Mouse (Mus musculus) midbrain, embryonic 11.5 days (tissue): ENCODE measurements around the gene Obp1b. TPM values are rescaled to one million over a fixed set of nuclear protein-coding genes. Genes with fewer than 3 reads are reported as not detected.
"Not testable (repeated sequence)": the region's sequence is repeated elsewhere in the genome, so short reads cannot be mapped to it uniquely, and the experiment has no call there.

Source experiments
- ATAC-seq: fragments of 200-750 bp; cut with Nextera tagmentation; 2 replicates; pipeline ENCODE4 v1.8.0; 2017; ENCODE audit warnings: moderate TSS enrichment, moderate library complexity; ENCODE audit not compliant: low FRiP score
- DNase-seq: peaks from one replicate; pipeline ENCODE4 v3.0.0; 2015; ENCODE audit warnings: low spot score; ENCODE audit errors: missing footprints
- H3K27ac ChIP-seq: fragments of 300-500 bp; sonication (generic); 2 replicates; pipeline ENCODE4 v1.5.1; 2014; ENCODE audit warnings: low read depth, low read length
- H3K27me3 ChIP-seq: fragments of 300-500 bp; sonication (generic); 2 replicates; pipeline ENCODE4 v1.6.1; 2014; ENCODE audit warnings: mild to moderate bottlenecking, low read length, moderate library complexity, mixed read lengths; ENCODE audit not compliant: control insufficient read depth, insufficient read depth
- H3K36me3 ChIP-seq: fragments of 300-500 bp; sonication (generic); 2 replicates; pipeline ENCODE4 v1.6.1; 2014; ENCODE audit warnings: mild to moderate bottlenecking, low read length, moderate library complexity, mixed read lengths; ENCODE audit not compliant: control insufficient read depth, insufficient read depth
- H3K4me1 ChIP-seq: fragments of 300-500 bp; sonication (generic); 2 replicates; pipeline ENCODE4 v1.6.1; 2014; ENCODE audit warnings: low read length; ENCODE audit not compliant: control insufficient read depth, insufficient read depth
- H3K4me2 ChIP-seq: fragments of 300-500 bp; sonication (generic); 2 replicates; pipeline ENCODE4 v1.6.1; 2014; ENCODE audit warnings: mild to moderate bottlenecking, moderate library complexity
- H3K4me3 ChIP-seq: fragments of 300-500 bp; sonication (generic); 2 replicates; pipeline ENCODE4 v1.5.1; 2014; ENCODE audit warnings: low read depth, low read length
- H3K9ac ChIP-seq: fragments of 300-500 bp; sonication (generic); 2 replicates; pipeline ENCODE4 v1.6.1; 2014; ENCODE audit warnings: low read length
- H3K9me3 ChIP-seq: fragments of 300-500 bp; sonication (generic); 2 replicates; pipeline ENCODE4 v1.6.1; 2016; ENCODE audit warnings: low read length; ENCODE audit not compliant: control insufficient read depth
- WGBS: fragments of 180-500 bp; shearing (Covaris S2); extraction: QIAGEN DNeasy Blood & Tissue Kit; methylation state at CpG from one replicate; pipeline ENCODE4 v1.1.7; 2014; 5-methylcytosine and 5-hydroxymethylcytosine counted together
- polyA plus RNA-seq: library from polyadenylated mRNA; unstranded; fragments of >200 nt; fragmentation: Nextera tagmentation; extraction: Ambion mirVana; gene quantifications from 2 replicates; pipeline ENCODE4 v1.2.1, GENCODE M21; 2014

The Obp1b gene
- polyA plus RNA-seq: not detected in 2 replicates

DNA sequence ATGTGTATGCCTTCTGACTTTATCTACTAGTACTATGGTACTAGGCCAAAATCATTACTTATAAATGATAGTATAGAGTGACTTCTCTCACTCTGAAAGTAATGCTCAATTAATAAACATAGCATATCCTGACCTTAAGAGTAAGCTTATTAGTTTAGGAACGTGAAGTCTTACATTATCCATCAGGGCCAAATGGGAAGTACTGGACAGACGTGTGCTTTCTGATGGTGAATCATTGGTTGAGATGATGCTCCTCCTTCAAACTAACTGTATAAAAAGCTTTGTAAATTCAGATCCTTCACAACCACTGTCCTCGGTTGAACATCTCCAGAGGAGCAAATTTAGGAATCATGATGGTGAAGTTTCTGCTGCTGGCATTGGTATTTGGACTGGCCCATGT, at the start of gene Obp1b:
Obp1b (plus strand) TSS at position 301 of the 400 bp plus-strand sequence.
- H3K27ac ChIP-seq, ATAC-seq, H3K36me3 ChIP-seq, H3K4me3 ChIP-seq, H3K4me1 ChIP-seq, H3K27me3 ChIP-seq, DNase-seq, H3K9ac ChIP-seq, H3K4me2 ChIP-seq, H3K9me3 ChIP-seq: not testable (repeated sequence)
- no CpG with 5 or more reads among the region's 3 CpGs for WGBS

DNA sequence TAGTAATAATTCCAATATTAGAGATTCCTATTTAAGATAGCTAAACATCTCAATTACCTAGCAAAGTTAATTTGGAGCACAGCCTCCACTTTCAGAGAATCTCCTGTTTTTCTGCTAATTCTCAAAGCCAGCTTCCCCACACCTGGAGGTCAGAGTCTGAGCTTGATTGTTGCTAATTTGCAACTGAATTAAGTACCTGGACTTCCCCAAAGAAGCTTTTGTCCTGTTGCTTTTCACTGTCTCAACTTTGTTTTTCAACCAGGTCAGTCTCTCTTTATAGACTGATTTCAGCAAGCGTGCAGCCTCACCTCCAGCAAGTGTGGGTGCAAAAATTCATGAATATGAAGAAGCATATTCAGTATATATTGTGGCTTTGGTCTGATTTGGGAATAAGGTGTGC, 15.6 kb downstream of the Obp1b start:
- H3K4me3 ChIP-seq, DNase-seq, H3K36me3 ChIP-seq, H3K4me1 ChIP-seq, ATAC-seq, H3K27me3 ChIP-seq, H3K9me3 ChIP-seq, H3K27ac ChIP-seq, H3K9ac ChIP-seq, H3K4me2 ChIP-seq: not testable (repeated sequence)
- WGBS: 60% methylated on average over 1 of the region's 1 CpGs

DNA sequence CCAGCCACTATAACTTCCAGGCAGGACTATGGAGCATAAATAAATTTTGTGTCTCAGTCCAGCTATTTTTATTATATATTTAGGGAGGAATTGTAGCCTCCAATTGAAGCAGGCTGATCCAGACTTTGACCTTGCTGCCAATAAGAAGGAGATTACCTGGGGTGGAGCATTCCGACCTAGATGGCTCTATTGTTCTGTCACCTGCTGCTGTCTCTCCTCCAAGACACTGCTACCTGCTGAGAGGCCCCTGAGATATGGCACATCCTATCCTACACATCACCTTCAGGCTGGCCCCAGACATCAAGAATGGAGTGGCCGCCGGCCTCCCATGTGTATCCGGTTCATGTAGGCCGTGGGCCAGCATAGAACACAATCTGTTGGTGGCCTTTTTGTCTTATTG, 16.3 kb downstream of the Obp1b start:
- Histone ChIP-seq H3K9ac (no peak overlapping the region), H3K4me1 (no peaks in the 10 kb centered on the region), H3K36me3 (no peaks in the 10 kb centered on the region), H3K27me3 (no peaks in the 10 kb centered on the region), H3K9me3 (no peaks in the 10 kb centered on the region), H3K4me2 (no peak overlapping the region), H3K4me3 (no peak overlapping the region), H3K27ac (no peak overlapping the region)
- no peak for ATAC-seq
- no peak for DNase-seq
- WGBS: 87% methylated on average over 5 of the region's 5 CpGs

Other genes starting within 250 kb of the Obp1b start
- not detected in 2 replicates for gene Obp1a, start 95.4 kb upstream of the Obp1b start, polyA plus RNA-seq
- gene Gm5938, start 61.3 kb upstream of the Obp1b start, polyA plus RNA-seq: not detected in 2 replicates
- gene Gm14743, start 59.1 kb downstream of the Obp1b start, polyA plus RNA-seq: not detected in 2 replicates
- not detected in 2 replicates for gene 4930480E11Rik, start 182.9 kb downstream of the Obp1b start, polyA plus RNA-seq